ENCODE assay signal across 9 mouse cellular contexts in the genomic region with DNA sequence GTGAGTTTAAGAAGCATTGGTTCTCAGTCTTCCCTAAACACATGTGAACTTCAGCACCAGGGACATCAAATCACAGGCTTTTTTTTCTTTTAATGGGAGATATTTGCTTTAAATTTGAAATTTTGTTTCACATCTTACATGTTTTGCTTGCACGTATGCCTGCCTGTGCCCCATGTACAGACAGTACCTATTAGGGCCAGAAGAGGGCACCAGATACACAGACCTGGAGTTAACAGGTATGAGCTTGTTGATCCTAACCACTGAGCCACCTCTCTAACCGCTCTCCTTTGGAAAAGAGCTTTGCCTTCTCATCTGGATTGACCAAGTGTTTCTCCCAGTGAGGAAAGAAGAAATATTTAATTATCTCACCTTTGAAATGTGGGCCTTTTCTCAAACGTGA. TPM values are rescaled to one million over a fixed set of nuclear protein-coding genes. Genes with fewer than 3 reads are reported as not detected.
DNase-seq lines count a peak whose midpoint lies in the region; ATAC-seq and TF ChIP-seq lines count a peak whose summit lies in the region.
"Had no signal": no experiment of that assay in that cellular context is flagged by ENCODE, and none has a peak within 500 bp of the region (broad histone marks: within the 10 kb centered on the region; RNA-seq: fewer than 3 reads in every experiment).

No protein-coding gene starts in this region.

- H3K27me3 ChIP-seq in heart, embryonic 12.5 days (replicated peaks): peaks cover 17% of the 10 kb centered on the region
- H3K27me3 ChIP-seq in kidney, postnatal 0 days (ENCODE audit: insufficient read depth, low read length): no peaks in the 10 kb centered on the region
- H3K27me3 ChIP-seq: embryonic facial prominence, embryonic 12.5 days had no signal

- H3K27ac ChIP-seq in heart, embryonic 12.5 days (ENCODE audit: poor library complexity, severe bottlenecking): no peak overlapping the region
- H3K27ac ChIP-seq in kidney, postnatal 0 days: no peak overlapping the region
- H3K27ac ChIP-seq: embryonic facial prominence, embryonic 12.5 days had no signal

- H3K36me3 ChIP-seq in heart, embryonic 12.5 days: no peaks in the 10 kb centered on the region
- no peaks in the 10 kb centered on the region for H3K36me3 ChIP-seq in kidney, postnatal 0 days (ENCODE audit: insufficient read depth, low read length)
- H3K36me3 ChIP-seq: embryonic facial prominence, embryonic 12.5 days had no signal

- H3K9ac ChIP-seq in heart, embryonic 12.5 days: no peak overlapping the region
- H3K9ac ChIP-seq in kidney, postnatal 0 days (ENCODE audit: low read depth, low read length): no peak overlapping the region
- H3K9ac ChIP-seq: embryonic facial prominence, embryonic 12.5 days had no signal

- H3K9me3 ChIP-seq in heart, embryonic 12.5 days (replicated peaks): no peaks in the 10 kb centered on the region
- H3K9me3 ChIP-seq in kidney, postnatal 0 days (replicated peaks; ENCODE audit: low read length): no peaks in the 10 kb centered on the region
- H3K9me3 ChIP-seq: embryonic facial prominence, embryonic 12.5 days had no signal

- H3K4me2 ChIP-seq in heart, embryonic 12.5 days: no peak overlapping the region
- no peak overlapping the region for H3K4me2 ChIP-seq in kidney, postnatal 0 days (ENCODE audit: low read length)
- H3K4me2 ChIP-seq: embryonic facial prominence, embryonic 12.5 days had no signal

- 0 out of 2 replicates have a peak, but pooled peaks cover 8% of the 10 kb centered on the region for H3K4me1 ChIP-seq in heart, embryonic 12.5 days (replicated peaks)
- H3K4me1 ChIP-seq in kidney, postnatal 0 days (replicated peaks; ENCODE audit: insufficient read depth, low read length): no peaks in the 10 kb centered on the region

- H3K4me3 ChIP-seq in heart, embryonic 12.5 days: no peak overlapping the region
- no peak overlapping the region for H3K4me3 ChIP-seq in kidney, postnatal 0 days (replicated peaks; ENCODE audit: low read depth, low read length)
- H3K4me3 ChIP-seq: embryonic facial prominence, embryonic 12.5 days had no signal

- WGBS in heart, embryonic 12.5 days: 46% methylated on average over 3 of the region's 3 CpGs
- WGBS in kidney, postnatal 0 days: 67% methylated on average over 3 of the region's 3 CpGs

- no peak for ATAC-seq in heart, embryonic 12.5 days (ENCODE audit: insufficient number of reproducible peaks, low FRiP score)
- ATAC-seq in kidney, postnatal 0 days (replicated peaks; ENCODE audit: low FRiP score, low read depth): no peak

- peak; percentile 60 for DNase-seq in heart, adult 8-10 months (ENCODE audit: low spot score)
- peak; percentile 69 for DNase-seq in testis, postnatal 10 days (ENCODE audit: low spot score)
- no peak for DNase-seq in testis, postnatal 14 days (ENCODE audit: low spot score)
- DNase-seq in cerebellum, adult 8-10 months: peak; percentile 43
- DNase-seq in kidney, postnatal 0 days (ENCODE audit: low spot score): peak; percentile 66
- peak; percentile 51 for DNase-seq in naive thymus-derived CD4-positive, alpha-beta T cell, adult 2 months (ENCODE audit: low read depth)
- DNase-seq in frontal cortex, postnatal 14 days (ENCODE audit: low spot score in 2 of 2): no peak

- peak; percentile 80 for TF ChIP-seq CTCF in kidney, postnatal 0 days (IDR thresholded peaks at IDR 0.05; ENCODE audit: low read depth)

RNA-seq across cellular contexts. Expression of a gene that starts 5.5 kb away (rescaled TPM):
- 1 to 10 TPM; 1.1 to 2.0 (median 1.7) TPM for total RNA-seq in heart, adult 8-10 months (2022)
- polyA plus RNA-seq in heart, embryonic 12.5 days (2016; fragmentation: Nextera tagmentation; extraction: Ambion mirVana): 0.83 and 0.87 TPM in 2 replicates
- polyA plus RNA-seq in kidney, postnatal 0 days (2015; fragmentation: Nextera tagmentation; extraction: Ambion mirVana): 2.1 and 2.4 TPM in 2 replicates

RNA-seq across cellular contexts. Expression of a gene that starts 30.3 kb away (rescaled TPM):
- total RNA-seq in heart, adult 8-10 months (2022): 1 to 10 TPM; 3.5 to 4.2 (median 3.8) TPM
- 10.3 and 12.2 TPM in 2 replicates for polyA plus RNA-seq in heart, embryonic 12.5 days (2016; fragmentation: Nextera tagmentation; extraction: Ambion mirVana)
- 12.3 and 13.1 TPM in 2 replicates for polyA plus RNA-seq in kidney, postnatal 0 days (2015; fragmentation: Nextera tagmentation; extraction: Ambion mirVana)

Comparison
In these comparisons a context has a peak if more than half of its experiments do, and no peak if none do; other contexts are left out.
1. DNase-seq: peak in heart, adult 8-10 months (single experiment), testis, postnatal 10 days (single experiment), cerebellum, adult 8-10 months (single experiment), kidney, postnatal 0 days (single experiment) and naive thymus-derived CD4-positive, alpha-beta T cell, adult 2 months (single experiment); none in testis, postnatal 14 days (single experiment) and frontal cortex, postnatal 14 days (0 of 2).